Mouse (Mus musculus) urinary bladder, postnatal 36 days (tissue): ENCODE results near the gene Rhox4f.
"Not testable (repeated sequence)": the region's sequence is repeated elsewhere in the genome, so short reads cannot be mapped to it uniquely, and the experiment has no call there.

ENCODE experiments used
- DNase-seq, 2 experiments: peaks; one replicate each; pipeline ENCODE4 v3.0.0; 2022; ENCODE audit warnings: low spot score in 2 of 2, mixed read lengths in 1 of 2

Gene Rhox4f

DNA sequence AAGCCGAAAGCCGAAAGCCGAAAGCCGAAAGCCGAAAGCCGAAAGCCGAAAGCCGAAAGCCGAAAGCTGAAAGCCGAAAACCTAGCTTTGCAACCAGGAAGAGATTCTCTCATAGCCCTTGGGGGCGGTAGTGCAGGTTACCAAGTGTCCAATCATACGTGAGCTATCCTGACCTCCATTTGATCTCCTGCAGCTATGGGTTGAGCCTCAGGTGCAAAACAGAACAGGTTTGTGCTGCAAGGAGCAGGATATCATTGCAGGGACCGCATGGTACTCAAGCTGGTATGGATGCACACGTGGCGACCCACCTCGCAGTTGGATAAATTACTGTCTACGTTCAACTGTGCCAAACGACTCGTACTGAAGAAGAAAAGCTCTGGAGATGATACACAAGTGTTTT is at the start of gene Rhox4f:
Gene Rhox4f (minus strand): TSS at position 101 of the 400 bp plus-strand sequence.
- not testable (repeated sequence) for DNase-seq

DNA sequence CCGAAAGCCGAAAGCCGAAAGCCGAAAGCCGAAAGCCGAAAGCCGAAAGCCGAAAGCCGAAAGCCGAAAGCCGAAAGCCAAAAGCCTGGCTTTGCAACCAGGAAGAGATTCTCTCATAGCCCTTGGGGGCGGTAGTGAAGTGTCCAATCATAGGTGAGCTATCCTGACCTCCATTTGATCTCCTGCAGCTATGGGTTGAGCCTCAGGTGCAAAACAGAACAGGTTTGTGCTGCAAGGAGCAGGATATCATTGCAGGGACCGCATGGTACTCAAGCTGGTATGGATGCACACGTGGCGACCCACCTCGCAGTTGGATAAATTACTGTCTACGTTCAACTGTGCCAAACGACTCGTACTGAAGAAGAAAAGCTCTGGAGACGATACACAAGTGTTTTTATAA is 43.7 kb upstream of the Rhox4f start, which contains the start of gene Rhox4g:
Gene Rhox4g (minus strand): TSS at position 101 of the 400 bp plus-strand sequence.
- DNase-seq, result not testable (repeated sequence)

DNA sequence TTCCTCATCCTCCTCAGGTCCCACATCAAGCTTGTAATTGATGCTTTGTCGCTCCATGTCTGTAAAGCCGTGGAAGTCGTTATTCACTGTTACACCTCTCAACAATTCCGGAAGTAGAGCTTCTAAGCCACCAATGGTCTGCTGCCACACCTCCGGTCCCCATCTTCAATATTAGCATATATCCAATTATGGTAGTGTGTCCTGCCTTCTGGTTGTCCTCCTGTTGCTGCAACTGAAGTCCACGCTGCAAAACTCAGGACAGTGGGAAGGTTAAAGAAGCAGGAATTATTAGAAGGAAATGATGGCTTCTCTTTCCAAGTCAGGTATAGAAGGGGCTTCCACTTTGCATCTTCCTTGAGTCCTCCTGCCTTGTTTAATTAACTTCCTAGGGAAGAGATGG is 35.9 kb upstream of the Rhox4f start, which contains the start of gene Rhox2g:
Gene Rhox2g (minus strand): TSS at position 101 of the 400 bp plus-strand sequence.
- DNase-seq, result not testable (repeated sequence)

DNA sequence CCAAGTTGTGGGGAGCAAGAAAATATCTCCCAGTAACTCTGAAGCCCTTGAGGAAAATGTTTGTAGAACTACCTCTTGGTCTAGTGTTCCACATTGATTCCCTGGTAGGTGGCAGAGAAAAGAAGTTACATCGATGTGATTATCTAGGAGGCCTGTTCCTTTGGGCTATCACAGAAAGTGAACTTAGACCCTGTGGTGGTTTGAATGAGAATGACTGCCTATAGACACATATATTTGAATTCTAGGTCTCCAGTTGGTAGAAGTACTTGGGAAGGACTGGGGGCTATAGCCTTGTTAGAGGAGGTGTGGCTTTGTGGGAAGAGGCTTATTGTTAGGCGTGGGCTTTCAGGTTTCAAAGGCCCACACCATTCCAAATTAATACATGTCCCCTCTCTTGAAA is 21.0 kb upstream of the Rhox4f start, which contains the start of gene Rhox3g:
Gene Rhox3g (minus strand): TSS at position 101 of the 400 bp plus-strand sequence.
- not testable (repeated sequence) for DNase-seq

DNA sequence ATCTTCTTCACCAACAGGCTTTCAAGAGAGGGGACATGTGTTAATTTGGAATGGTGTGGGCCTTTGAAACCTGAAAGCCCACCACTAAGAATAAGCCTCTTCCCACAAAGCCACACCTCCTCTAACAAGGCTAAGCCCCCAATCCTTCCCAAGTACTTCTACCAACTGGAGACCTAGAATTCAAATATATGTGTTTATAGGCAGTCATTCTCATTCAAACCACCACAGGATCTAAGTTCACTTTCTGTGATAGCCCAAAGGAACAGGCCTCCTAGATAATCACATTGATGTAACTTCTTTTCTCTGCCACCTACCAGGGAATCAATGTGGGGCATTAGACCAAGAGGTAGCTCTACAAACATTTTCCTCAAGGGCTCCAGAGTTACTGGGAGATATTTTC is 26.8 kb downstream of the Rhox4f start, which contains the start of gene Rhox3f:
Gene Rhox3f (plus strand): TSS at position 301 of the 400 bp plus-strand sequence.
- not testable (repeated sequence) for DNase-seq

DNA sequence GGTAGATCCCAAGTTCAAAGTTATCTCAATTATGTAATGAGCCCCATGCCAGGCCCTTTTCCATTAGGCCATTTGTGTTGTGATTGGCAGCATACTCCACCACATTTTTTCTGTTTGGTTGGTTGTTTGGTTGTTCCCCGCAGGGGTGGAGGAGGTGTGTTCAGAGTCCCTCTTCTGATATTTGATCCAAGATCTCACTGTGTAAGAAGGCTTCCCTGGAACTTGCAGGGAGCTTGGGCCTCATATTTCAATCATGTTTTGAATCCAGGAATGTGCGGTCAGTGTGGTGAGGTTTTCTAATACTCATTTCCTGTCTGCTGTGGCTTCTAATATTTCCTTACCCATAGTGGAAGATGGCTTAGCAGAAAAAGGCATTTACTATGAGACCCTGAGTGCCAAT is 34.9 kb downstream of the Rhox4f start:
- not testable (repeated sequence) for DNase-seq

DNA sequence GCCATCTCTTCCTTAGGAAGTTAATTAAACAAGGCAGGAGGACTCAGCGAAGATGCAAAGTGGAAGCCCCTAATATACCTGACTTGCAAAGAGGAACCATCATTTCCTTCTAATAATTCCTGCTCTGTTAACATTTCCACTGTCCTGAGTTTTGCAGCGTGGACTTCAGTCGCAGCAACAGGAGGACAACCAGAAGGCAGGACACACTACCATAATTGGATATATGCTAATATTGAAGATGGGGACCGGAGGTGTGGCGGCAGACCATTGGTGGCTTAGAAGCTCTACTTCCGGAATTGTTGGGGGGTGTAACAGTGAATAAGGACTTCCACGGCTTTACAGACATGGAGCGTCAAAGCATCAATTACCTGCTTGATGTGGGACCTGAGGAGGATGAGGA is 36.4 kb downstream of the Rhox4f start, which contains the start of gene Rhox2f:
Gene Rhox2f (plus strand): TSS at position 301 of the 400 bp plus-strand sequence.
- DNase-seq, result not testable (repeated sequence)

DNA sequence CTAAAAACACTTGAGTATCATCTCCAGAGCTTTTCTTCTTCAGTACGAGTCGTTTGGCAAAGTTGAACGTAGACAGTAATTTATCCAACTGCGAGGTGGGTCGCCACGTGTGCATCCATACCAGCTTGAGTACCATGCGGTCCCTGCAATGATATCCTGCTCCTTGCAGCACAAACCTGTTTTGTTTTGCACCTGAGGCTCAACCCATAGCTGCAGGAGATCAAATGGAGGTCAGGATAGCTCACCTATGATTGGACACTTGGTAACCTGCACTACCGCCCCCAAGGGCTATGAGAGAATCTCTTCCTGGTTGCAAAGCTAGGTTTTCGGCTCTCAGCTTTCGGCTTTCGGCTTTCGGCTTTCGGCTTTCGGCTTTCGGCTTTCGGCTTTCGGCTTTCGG is 50.4 kb downstream of the Rhox4f start, which contains the start of gene Rhox4e:
Gene Rhox4e (plus strand): TSS at position 301 of the 400 bp plus-strand sequence.
- not testable (repeated sequence) for DNase-seq
